Mouse (Mus musculus): ENCODE results near the gene Plin4. TPM values are rescaled to one million over a fixed set of nuclear protein-coding genes. Genes with fewer than 3 reads are reported as not detected.

The Plin4 gene
- polyA plus RNA-seq, 1 experiment from 2014 or later = 0.18 TPM

- 0 out of 2 replicates have a peak, but pooled peaks have one; percentile 9 for ATAC-seq (ENCODE audit: low FRiP score)
- peak overlapping the region; percentile 57 for H3K4me2 ChIP-seq
- H3K9ac ChIP-seq = peak overlapping the region; percentile 22
- WGBS = 53% methylated on average over 59 of the region's 59 CpGs
- no peak overlapping the region for H3K27ac ChIP-seq
- H3K9me3 ChIP-seq = peaks cover 9% of the 10 kb centered on the region
- H3K4me3 ChIP-seq (replicated peaks) = peak overlapping the region; percentile 36
- peaks cover 16% of the 10 kb centered on the region for H3K4me1 ChIP-seq
- H3K36me3 ChIP-seq (replicated peaks) = peaks cover 4% of the 10 kb centered on the region; the same call in 1 of the 2 replicates
- H3K27me3 ChIP-seq = peaks cover 80% of the 10 kb centered on the region
Measured at GRCm38 (mm10) chr17:56123681-56124340, 14.2 kb upstream of the Plin4 start.

GRCm38 (mm10) chr17:56123161-56123560 is 13.6 kb upstream of the Plin4 start:
- H3K9ac ChIP-seq = no peak overlapping the region
- H3K4me2 ChIP-seq = no peak overlapping the region
- peaks cover 86% of the 10 kb centered on the region for H3K27me3 ChIP-seq
- peaks cover 4% of the 10 kb centered on the region; the same call in 1 of the 2 replicates for H3K36me3 ChIP-seq (replicated peaks)
- ATAC-seq (ENCODE audit: low FRiP score) = no peak
- H3K27ac ChIP-seq = no peak overlapping the region
- WGBS = 94% methylated on average over 12 of the region's 12 CpGs
- no peak overlapping the region for H3K4me3 ChIP-seq (replicated peaks)
- peaks cover 16% of the 10 kb centered on the region for H3K4me1 ChIP-seq
- peaks cover 9% of the 10 kb centered on the region for H3K9me3 ChIP-seq

- H3K27me3 ChIP-seq = peaks cover 90% of the 10 kb centered on the region
- H3K9ac ChIP-seq = no peak within 1 kb of the TSS
- peaks cover 9% of the 10 kb centered on the region for H3K9me3 ChIP-seq
- H3K4me3 ChIP-seq (replicated peaks) = no peak within 1 kb of the TSS
- 0 out of 2 replicates have a peak, but pooled peaks cover 4% of the 10 kb centered on the region for H3K36me3 ChIP-seq (replicated peaks)
- H3K4me1 ChIP-seq = peaks cover 21% of the 10 kb centered on the region
- WGBS = 46% methylated on average over 2 of the region's 2 CpGs
- ATAC-seq (ENCODE audit: low FRiP score) = no peak
- H3K27ac ChIP-seq = no peak within 1 kb of the TSS
- no peak within 1 kb of the TSS for H3K4me2 ChIP-seq
Measured at GRCm38 (mm10) chr17:56121826-56122225, 12.2 kb upstream of the Plin4 start, which contains the start of gene Lrg1. Gene Lrg1 (minus strand): TSS chr17:56122001.

- ATAC-seq (ENCODE audit: low FRiP score) = no peak
- Histone ChIP-seq H3K36me3 (replicated peaks) (no peaks in the 10 kb centered on the region), H3K4me3 (replicated peaks) (no peak overlapping the region; the same call in 1 of the 2 replicates), H3K4me1 (peaks cover 21% of the 10 kb centered on the region), H3K9me3 (peaks cover 9% of the 10 kb centered on the region), H3K27me3 (peaks cover 95% of the 10 kb centered on the region), H3K4me2 (0 out of 2 replicates have a peak overlapping the region, but pooled peaks have one; percentile 13), H3K9ac (no peak overlapping the region), H3K27ac (no peak overlapping the region)
- 9% methylated on average over 66 of the region's 66 CpGs for WGBS
Measured at GRCm38 (mm10) chr17:56119981-56120880, 10.6 kb upstream of the Plin4 start.

GRCm38 (mm10) chr17:56119431-56119830 is 9.8 kb upstream of the Plin4 start:
- H3K36me3 ChIP-seq (replicated peaks) = no peaks in the 10 kb centered on the region
- WGBS = 53% methylated on average over 12 of the region's 12 CpGs
- peaks cover 9% of the 10 kb centered on the region for H3K9me3 ChIP-seq
- no peak overlapping the region for H3K4me3 ChIP-seq (replicated peaks)
- peaks cover 90% of the 10 kb centered on the region for H3K27me3 ChIP-seq
- peaks cover 17% of the 10 kb centered on the region for H3K4me1 ChIP-seq
- no peak for ATAC-seq (ENCODE audit: low FRiP score)
- no peak overlapping the region for H3K4me2 ChIP-seq
- no peak overlapping the region for H3K27ac ChIP-seq
- no peak overlapping the region for H3K9ac ChIP-seq

GRCm38 (mm10) chr17:56117251-56117710 is 7.7 kb upstream of the Plin4 start, which contains the start of gene Plin5:
Gene Plin5 (minus strand): TSS chr17:56117596.
- Histone ChIP-seq H3K9ac (no peak within 1 kb of the TSS), H3K27me3 (peaks cover 69% of the 10 kb centered on the region), H3K4me3 (replicated peaks) (peak within 1 kb of the TSS; percentile 27), H3K4me1 (peaks cover 15% of the 10 kb centered on the region), H3K36me3 (replicated peaks) (no peaks in the 10 kb centered on the region), H3K4me2 (peak within 1 kb of the TSS; percentile 52), H3K27ac (no peak within 1 kb of the TSS), H3K9me3 (peaks cover 2% of the 10 kb centered on the region; the same call in 1 of the 2 replicates)
- 2% methylated on average over 27 of the region's 27 CpGs for WGBS
- ATAC-seq (ENCODE audit: low FRiP score) = peak; percentile 42; the same call in 1 of the 2 replicates

GRCm38 (mm10) chr17:56116193-56116592 is 6.6 kb upstream of the Plin4 start:
- WGBS = 82% methylated on average over 10 of the region's 10 CpGs
- no peak overlapping the region for H3K4me2 ChIP-seq
- no peaks in the 10 kb centered on the region for H3K36me3 ChIP-seq (replicated peaks)
- no peak overlapping the region for H3K4me3 ChIP-seq (replicated peaks)
- peaks cover 58% of the 10 kb centered on the region for H3K27me3 ChIP-seq
- H3K27ac ChIP-seq = no peak overlapping the region
- no peaks in the 10 kb centered on the region for H3K9me3 ChIP-seq
- peaks cover 15% of the 10 kb centered on the region for H3K4me1 ChIP-seq
- no peak for ATAC-seq (ENCODE audit: low FRiP score)
- H3K9ac ChIP-seq = no peak overlapping the region

- Histone ChIP-seq H3K9me3 (no peaks in the 10 kb centered on the region), H3K27ac (no peak overlapping the region), H3K4me3 (replicated peaks) (no peak overlapping the region), H3K9ac (no peak overlapping the region), H3K4me1 (peaks cover 8% of the 10 kb centered on the region), H3K4me2 (no peak overlapping the region), H3K27me3 (peaks cover 26% of the 10 kb centered on the region), H3K36me3 (replicated peaks) (0 out of 2 replicates have a peak, but pooled peaks cover 5% of the 10 kb centered on the region)
- ATAC-seq (ENCODE audit: low FRiP score) = no peak
- WGBS = 65% methylated on average over 3 of the region's 3 CpGs
Measured at GRCm38 (mm10) chr17:56112743-56113142, 3.1 kb upstream of the Plin4 start.

- Histone ChIP-seq H3K9ac (no peak overlapping the region), H3K27me3 (peaks cover 18% of the 10 kb centered on the region), H3K4me1 (0 out of 2 replicates have a peak, but pooled peaks cover 3% of the 10 kb centered on the region), H3K4me2 (no peak overlapping the region), H3K27ac (no peak overlapping the region), H3K4me3 (replicated peaks) (no peak overlapping the region), H3K36me3 (replicated peaks) (0 out of 2 replicates have a peak, but pooled peaks cover 5% of the 10 kb centered on the region), H3K9me3 (no peaks in the 10 kb centered on the region)
- WGBS = 45% methylated on average over 5 of the region's 5 CpGs
- peak; percentile 42; the same call in 1 of the 2 replicates for ATAC-seq (ENCODE audit: low FRiP score)
Measured at GRCm38 (mm10) chr17:56111864-56112263, 2.3 kb upstream of the Plin4 start.

- Histone ChIP-seq H3K36me3 (replicated peaks) (0 out of 2 replicates have a peak, but pooled peaks cover 5% of the 10 kb centered on the region), H3K9ac (no peak overlapping the region), H3K27ac (no peak overlapping the region), H3K4me3 (replicated peaks) (no peak overlapping the region), H3K9me3 (no peaks in the 10 kb centered on the region), H3K4me1 (0 out of 2 replicates have a peak, but pooled peaks cover 3% of the 10 kb centered on the region), H3K27me3 (peaks cover 10% of the 10 kb centered on the region; the same call in 1 of the 2 replicates), H3K4me2 (no peak overlapping the region)
- WGBS = 68% methylated on average over 1 of the region's 1 CpGs
- ATAC-seq (ENCODE audit: low FRiP score) = no peak
Measured at GRCm38 (mm10) chr17:56111021-56111420, 1.4 kb upstream of the Plin4 start.

GRCm38 (mm10) chr17:56110571-56110970 is 968 bp upstream of the Plin4 start:
- no peaks in the 10 kb centered on the region for H3K9me3 ChIP-seq
- H3K27me3 ChIP-seq = peaks cover 6% of the 10 kb centered on the region; the same call in 1 of the 2 replicates
- H3K4me1 ChIP-seq = 0 out of 2 replicates have a peak, but pooled peaks cover 3% of the 10 kb centered on the region
- no peak overlapping the region for H3K4me2 ChIP-seq
- H3K27ac ChIP-seq = no peak overlapping the region
- H3K9ac ChIP-seq = no peak overlapping the region
- H3K36me3 ChIP-seq (replicated peaks) = 0 out of 2 replicates have a peak, but pooled peaks cover 5% of the 10 kb centered on the region
- 75% methylated on average over 4 of the region's 4 CpGs for WGBS
- no peak for ATAC-seq (ENCODE audit: low FRiP score)
- H3K4me3 ChIP-seq (replicated peaks) = no peak overlapping the region

Data from forebrain, embryonic 12.5 days (tissue).